Mouse (Mus musculus) B cell, adult 2 months (primary cell): ENCODE measurements around the gene Acer2.
A peak's percentile ranks its signal among the peaks of the same experiment; 100 is the strongest.
"Not testable (repeated sequence)": the region's sequence is repeated elsewhere in the genome, so short reads cannot be mapped to it uniquely, and the experiment has no call there.

Source experiments
- DNase-seq, 2 experiments: peaks; one replicate each; pipeline ENCODE4 v3.0.0; 2022

Acer2 gene

DNA sequence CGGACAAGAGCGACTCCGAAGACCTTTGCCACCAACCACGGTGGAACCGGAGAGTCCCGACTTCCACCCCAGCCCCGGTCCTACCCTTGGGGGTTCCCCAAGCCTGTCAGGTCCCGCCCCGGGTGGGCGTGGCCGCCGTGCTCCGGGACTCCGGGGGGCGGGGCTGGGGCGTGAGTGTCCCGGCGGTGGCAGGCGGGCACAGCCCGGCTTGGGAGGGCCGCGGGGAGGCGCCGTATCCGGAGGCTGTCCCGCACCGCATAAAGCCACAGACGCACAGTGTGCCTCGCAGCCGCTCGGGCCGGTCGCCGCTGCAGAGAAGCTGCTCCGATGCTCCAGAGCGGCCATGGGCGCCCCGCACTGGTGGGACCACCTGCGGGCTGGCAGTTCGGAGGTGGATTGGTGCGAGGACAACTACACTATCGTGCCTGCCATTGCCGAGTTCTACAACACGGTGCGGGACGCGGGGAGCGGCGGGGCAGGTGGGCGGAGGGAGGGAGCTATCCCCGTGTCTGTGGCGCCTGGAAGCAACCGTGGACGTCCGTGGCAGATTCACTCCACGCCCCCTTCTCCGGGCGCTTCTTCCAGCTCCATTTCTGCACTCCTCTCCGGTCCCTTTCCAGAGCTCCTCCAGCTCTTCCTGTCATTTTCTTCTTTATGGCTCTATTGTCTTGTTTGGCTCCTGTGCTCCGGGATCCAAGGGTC is at the start of gene Acer2:
TSS of gene Acer2 (plus strand) at position 251 of the 702 bp plus-strand sequence.
- peak; percentile 91 to 93 for DNase-seq

DNA sequence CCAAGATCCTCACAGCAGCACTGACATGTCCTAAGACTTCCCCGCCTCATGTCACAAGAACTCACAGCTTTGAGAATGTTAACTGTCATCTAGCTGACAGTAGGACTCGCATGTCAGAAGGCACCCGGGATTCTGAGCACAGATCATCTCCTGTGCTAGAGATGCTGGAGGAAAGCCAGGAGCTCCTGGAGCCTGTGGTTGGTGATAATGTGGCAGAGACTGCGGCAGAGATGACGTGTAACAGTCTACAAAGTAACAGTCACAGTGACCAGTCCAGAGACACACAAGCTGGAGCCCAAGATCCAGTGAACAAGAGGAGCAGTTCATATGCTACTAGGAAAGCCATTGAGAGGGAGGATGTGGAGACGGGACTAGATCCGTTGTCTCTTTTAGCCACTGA is 49.1 kb upstream of the Acer2 start:
- no peak for DNase-seq

DNA sequence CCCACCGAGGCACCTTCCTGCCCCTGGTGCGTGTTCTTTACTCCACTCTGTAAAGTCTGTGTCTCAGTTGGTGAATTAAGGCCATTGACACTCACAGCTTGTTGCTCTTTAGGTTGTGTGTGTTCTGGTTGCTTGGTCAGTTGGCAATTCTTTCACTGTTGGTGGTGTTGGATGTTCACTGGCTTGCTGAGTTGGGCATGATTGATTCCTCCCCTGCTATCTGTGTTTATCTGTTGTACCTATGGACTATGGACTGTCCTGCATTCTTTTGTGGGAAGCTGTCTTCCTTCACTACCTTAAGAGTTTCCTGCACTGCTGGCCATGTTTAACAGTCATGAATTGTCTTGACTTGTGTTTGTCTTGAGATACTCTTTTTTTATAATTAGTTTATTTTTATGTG is 42.3 kb upstream of the Acer2 start:
- DNase-seq: no peak

DNA sequence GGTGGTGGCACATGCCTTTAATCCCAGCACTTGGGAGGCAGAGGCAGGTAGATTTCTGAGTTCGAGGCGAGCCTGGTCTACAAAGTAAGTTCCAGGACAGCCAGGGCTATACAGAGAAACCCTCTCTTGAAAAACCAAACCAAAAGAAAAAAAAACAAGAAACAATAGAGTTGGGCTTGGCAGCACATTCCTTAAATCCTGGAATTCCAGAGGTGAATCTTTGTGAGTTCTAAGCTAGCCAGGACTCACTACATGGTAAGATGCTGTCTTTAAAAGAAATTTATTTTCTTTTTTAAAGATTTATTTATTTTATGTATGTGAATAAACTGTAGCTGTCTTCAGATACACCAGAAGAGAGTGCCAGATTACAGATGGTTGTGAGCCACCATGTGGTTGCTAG is 33.1 kb upstream of the Acer2 start:
- not testable (repeated sequence) for DNase-seq

DNA sequence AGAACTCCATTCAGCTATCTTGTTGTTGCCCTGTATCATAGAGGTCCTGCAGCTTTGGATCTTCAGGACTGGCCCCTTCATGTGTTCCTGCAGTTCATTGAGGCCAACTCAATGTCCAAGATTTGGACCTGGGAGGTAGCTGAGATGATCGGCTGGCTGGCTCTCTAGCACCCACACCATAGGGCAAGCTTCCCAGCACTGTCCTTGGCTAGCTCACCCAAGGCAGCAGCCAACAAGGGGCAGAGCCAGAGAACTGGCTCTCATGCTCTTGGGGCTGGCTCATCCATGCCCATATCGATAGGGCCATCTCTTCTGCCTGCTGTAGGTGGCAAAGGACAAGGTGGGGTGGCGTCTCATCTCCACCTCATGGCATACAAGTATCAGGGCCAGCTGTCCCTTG is 28.8 kb upstream of the Acer2 start:
- no peak for DNase-seq

DNA sequence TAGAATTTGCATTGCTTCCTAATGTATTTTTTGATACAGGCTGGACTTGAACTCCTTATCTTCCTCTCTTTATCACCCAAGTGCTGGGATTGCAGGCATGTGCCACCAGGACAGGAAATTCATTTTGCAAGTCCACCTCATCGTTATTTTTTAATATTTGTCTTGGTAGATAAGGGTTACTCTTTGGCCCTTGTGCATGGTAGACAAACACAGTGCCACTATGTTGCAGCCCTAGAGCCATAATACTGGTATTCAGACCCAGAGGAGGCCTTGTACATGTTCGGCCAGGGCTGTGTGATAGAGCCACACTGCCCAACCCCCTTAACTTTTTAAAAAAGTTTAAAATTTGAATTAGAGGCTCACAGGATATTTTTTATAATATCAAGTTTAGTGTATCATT is 26.9 kb upstream of the Acer2 start:
- no peak for DNase-seq

DNA sequence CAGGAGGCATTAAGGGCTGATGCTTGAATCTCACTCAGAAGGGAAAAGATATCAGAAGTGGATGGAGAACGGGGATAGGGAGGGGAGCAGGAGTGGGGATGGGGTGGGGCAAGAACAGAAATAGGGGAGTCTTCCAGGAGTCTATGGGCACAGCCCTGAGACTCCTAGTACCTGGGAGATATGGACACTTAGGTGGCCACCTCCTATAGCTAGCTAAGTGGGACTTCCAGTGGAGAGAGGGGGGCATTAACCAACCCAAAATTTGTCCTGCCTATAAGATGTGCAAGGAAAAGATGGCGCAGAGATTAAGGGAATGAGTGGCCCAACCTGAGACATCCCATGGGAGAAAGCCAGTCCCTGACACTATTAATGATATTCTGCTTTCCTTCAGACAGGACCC is 22.9 kb upstream of the Acer2 start:
- no peak for DNase-seq

DNA sequence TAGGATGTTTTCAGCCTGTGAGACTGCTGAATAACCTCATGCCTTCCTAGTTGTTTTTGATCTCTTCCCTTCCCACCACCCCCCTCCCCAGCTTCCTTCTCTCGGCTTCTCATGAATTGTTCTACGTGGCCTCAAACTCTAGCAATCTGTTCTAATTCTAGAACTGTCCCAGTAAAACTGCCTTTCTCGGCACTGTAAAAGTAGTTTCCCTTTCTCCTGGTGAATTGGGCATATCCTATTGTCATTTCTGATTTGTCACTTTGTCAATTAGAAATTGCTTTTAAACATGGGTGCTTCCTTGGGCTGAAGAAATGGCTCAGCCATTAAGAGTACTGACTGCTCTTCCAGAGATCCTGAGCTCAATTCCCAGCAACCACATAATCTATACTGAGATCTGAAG is 22.2 kb upstream of the Acer2 start:
- DNase-seq: no peak

DNA sequence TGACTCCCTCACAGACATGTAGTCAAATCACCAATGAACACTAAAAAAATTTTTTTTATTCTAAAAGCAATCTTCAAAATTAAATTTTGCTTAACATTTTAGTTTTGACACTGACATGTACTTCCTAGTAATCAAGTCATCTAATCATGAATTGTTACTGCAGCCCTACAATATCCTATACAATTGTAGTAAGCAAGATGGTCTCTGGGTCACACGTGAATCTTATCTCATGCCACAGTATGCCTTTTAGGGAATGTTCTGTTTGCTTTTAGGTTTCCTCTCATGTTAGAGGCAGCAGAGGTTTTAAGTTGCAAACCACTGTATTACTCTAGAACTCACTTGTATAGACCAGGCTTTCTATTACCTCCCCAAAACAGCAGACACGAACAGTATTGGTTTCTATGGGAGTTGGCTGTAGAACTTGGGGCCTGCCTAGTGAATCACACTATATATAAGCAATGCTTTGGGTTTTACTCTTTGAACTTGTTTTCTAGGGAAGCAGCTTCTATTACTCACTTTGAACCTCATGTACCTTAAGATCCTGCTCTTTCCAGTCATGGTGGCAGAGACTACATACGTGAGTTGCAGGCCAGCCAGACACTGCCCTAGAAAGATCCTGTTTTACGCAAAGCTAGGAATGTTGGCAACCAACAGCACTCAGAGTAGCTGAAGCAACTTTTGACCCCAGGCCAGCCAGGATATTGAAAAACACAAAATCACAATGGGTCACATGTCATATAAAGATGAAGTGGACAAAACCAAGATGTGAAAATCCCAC is 21.2 kb upstream of the Acer2 start:
- DNase-seq: no peak

DNA sequence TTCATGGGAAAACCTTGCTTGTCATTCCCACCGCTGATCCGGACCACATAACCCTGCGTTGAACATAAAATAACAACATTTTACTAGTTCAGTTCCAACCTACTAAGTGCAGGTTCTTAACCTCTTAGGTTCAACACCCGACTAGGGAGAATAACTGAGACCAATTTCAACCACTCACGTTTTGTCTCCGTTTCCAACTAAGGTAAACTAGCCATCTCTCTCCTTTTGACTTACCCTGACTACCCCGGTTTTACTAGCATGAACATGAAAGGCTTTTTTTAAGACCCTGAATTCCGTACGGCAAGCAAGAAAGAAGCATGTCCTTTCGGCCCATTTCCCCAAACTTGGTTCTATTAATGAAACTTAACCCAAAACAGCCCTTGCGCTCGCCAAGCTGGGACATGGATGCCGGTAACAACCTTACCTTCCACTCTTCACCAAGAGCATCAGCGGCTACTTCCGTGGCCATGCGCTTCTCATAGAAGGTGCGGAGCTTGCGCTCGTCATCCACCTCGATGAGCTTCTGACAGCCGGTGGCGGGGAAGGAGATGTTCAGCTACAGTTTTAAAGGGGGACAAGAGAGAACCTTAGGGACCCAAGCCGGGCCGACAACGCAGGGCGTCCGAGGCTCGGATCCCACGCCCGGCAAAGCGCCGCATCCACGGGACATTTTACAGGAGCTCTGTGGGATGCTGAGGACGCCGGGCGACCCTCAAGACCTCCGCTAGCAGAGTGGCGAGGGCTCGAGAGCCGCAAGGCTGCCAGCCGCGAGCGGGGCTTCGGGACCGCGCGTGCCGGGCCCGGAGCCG is 17.7 kb upstream of the Acer2 start:
- no peak for DNase-seq

DNA sequence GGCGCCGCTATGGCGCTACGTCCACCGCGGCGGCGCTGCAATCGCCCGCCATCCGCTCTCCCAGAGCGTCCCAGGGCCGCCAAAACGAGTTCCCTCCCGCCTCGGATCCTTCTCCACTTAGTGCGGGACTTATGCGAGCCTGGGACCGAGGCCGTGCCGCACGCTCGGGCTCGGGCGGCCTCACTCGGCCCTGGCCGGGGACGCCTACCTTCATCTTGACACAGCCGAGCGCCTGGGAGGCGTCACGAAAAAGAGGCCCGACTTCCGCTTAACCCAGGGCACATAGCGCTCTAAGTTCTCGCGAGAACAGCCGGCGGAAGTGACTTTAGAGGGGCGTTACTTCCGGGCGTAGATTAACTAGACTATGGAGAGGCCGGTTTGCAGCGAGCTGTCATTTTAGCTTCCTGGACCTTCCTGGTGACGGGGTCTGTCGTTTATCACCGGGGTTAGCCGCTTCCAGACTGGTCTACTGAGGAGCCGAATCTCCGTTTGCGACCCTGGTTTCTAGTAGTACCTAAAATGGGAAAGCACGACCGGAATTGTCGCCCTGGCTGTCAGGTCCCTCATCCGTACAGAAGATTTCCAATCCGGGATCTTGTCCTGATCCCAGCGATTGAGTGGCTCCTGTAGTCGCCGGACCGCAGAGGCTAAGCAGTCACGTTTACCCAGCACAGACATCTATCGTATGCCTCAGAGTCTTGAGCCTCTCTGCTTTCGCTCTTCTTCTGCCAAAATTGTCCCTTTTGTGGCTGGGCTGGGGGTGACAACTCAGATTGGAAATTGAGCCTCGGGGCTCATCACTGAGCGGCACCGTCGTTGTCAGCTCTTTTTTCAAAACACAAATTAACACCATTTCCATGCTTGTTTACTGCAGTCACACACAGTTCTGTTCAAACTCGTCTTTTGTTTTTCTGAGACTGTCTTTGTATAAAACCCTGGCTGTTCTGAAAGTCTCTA is 16.8 kb upstream of the Acer2 start, which contains the start of gene Rps6:
TSS of gene Rps6 (minus strand) at position 300 of the 957 bp plus-strand sequence.
- peak; percentile 95 to 96 for DNase-seq

DNA sequence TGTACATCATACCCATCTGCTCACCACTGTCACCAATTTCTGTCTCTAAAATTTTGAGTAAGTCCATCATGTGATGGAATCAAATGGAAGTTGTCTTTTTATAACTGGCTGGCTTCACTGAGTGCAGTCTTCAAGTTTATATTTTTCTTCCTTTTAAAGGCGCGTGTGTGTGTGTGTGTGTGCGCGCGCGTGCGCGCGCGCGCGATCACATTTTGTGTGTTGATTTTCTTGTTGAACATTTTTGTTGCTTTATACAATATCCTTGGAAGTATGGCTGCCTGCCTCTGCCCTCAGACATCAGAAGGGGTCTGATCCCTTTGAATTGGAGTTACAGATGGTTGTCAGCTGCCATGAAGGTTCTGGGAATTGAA is 16.1 kb upstream of the Acer2 start:
- peak in 1 of 2 experiments; percentile 19 for DNase-seq

DNA sequence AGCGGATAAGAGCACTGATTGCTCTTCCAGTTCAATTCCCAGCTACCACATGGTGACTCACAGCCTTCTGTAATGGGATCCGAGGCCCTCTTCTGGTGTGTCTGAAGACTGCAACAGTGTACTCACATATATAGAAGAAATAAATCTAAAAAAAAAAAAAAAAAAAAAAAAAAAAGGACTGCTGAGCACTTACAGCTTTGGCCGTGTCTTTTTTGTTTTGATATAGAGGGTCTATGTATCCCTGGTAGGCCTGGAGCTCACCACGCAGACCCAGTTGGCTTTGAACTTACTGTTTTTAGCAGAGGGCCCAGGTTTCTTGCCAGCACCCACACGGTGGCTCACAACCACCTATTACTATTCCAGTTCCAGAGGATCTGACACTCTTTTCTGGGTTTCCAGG is 10.1 kb upstream of the Acer2 start:
- no peak for DNase-seq

DNA sequence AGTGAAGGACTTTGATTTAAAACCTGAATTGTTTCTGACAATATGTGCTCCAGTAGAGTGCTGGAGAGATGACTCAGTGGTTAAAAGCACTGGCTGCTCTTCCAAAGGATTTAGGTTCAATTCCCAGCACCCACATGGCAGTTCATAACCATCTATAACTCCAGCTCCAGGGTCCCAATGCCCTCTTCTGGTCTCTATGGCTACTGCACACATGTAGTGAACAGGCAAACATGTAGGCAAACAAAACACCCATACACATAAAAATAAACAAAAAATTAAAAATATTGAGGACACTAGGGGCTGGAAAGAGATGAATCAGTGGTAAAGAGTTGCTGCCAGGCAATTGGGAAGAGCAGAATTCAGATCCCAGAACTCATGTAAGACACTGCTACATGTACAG is 2.2 kb upstream of the Acer2 start:
- no peak for DNase-seq

DNA sequence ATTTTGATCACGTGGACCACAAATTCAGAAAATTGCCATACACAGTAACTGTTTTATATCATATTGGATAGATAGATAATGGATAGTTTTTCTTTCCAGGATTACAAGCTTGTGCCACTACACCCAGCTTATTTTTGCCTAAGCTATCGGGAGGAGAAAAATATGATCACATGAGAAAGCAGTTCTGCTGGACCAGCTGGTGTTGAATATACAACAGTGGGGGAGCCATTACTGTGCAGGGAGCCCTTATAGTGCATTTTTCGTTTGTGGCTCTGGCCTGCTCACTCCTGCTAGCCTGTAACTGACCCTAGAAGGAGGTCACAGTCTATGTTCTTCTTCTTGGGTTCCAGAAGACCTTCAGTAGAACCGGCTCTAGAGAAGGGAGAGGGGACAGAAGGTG is 1.1 kb upstream of the Acer2 start:
- no peak for DNase-seq

DNA sequence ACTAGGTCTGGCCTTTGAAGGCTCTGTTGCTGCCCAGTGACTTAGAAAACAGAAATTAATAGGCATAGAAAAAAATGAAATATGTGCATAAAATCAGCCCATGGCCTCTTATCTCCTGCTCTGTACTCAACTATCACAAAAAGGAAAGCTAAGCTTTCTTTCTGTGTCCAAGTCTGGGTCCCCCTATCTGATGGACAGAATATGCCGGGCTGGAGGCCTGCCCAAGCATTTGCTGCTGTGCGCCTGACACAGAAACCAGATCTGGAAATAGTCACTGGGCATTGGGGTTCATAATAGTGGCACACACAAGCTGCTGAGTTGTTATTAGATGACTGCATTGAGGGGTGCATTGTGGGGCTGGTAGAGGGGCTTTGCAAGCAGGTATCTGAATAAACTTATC is 5.3 kb downstream of the Acer2 start:
- no peak for DNase-seq

DNA sequence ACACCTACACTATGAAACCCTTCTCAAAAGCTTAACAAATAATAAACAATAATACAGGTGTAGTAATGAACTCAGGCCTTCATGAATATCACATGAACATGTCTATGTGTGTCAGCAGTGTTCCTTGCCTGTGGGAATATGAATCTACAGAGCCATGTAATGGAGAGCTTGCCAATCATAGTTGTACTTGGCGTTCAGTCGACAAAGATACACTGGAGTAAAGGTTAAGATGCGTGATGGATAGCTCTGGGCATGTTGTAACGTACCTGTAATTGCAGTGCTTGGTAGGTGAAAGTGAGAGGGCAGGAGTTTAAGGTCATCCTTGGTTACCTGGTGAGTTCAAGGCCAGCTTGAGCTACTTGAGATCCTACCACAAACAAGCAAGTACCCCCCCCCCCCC is 7.0 kb downstream of the Acer2 start:
- no peak for DNase-seq

DNA sequence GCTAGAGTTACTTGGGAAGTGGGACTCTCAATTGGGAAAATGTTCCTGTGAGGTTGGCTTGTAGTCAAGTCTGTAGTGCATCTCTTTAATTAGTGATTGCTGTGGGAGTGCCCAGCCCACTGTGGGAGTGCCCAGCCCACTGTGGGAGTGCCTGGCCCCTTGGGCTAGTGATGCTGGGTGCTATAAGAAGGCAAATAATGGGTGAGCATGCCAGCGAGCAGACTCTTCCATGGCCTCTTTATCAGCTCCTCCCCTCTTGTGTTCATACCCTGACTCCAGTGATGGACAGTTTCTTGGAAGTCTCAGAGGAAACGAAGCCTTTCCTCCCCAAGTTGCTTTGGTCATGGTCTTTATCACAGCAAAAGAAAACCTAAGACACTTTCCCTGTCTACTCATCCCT is 8.2 kb downstream of the Acer2 start:
- DNase-seq: no peak

DNA sequence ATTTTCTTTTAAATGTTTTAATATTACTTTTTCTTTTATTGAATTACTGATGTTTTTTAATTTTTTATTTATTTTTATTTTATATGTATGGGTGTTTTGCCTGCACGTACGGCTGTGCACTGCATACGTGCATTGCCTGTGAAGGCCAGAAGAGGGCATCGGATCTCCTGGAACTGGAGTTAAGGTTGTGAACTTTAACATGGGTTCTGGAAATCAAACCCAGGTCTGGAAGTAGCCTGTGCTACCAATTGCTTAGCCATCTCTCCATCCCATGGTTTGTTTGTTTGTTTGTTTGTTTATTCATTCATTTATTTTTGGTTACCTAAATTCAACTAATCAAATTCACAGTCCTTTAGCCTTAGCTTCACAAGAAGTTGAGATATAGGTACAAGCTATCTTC is 10.7 kb downstream of the Acer2 start:
- DNase-seq: peak; percentile 51 to 61

DNA sequence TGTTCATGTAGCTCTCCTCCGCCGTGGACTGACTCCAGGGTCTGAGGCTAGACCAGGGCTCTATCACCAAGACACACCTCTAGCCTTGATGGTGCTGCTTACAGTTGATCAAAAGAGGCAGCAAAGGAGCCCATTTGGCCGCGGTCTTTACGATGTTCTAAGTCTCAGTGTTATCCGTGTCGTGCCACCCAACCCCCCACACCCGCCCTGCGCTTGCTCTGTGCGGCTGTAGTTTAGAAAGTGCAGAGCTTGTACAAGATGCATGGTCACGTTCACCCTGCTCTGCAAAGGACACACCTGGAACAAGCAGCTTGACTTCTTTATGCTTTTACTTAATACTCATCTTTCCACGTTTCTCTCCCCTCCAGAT is 11.6 kb downstream of the Acer2 start:
- peak in 1 of 2 experiments; percentile 21 for DNase-seq

DNA sequence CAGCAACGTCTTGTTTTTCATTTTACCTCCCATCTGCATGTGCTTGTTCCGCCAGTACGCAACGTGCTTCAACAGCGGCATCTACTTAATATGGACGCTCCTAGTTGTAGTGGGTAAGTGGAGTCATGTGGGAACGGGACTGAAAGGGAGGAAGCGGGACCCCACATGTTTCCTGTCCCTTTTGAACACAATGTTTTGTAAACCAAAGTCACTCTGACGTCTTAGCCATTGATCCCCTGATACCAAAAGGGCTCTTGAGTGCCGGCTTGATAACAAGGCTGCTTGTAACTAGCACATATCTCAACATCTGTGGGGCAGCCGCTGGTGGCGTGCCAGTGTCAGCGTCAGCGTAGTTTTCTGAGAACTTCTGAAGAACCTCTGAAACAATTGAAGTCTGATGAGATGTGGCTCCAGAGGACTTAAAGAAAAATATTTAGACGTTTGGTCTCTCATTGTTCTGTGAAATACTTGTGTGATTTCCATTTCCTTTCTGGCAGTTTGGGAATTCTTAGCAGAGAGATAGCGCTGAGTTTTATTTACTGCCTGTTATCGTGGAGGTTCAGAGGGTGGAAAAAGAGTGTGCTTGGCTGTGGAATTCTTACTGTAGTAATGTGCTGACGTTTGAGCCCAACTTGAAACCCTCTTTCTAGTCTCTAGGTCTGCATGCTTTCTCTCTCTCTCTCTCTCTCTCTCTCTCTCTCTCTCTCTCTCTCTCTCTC is 12.1 kb downstream of the Acer2 start:
- DNase-seq: peak; percentile 38 to 46

DNA sequence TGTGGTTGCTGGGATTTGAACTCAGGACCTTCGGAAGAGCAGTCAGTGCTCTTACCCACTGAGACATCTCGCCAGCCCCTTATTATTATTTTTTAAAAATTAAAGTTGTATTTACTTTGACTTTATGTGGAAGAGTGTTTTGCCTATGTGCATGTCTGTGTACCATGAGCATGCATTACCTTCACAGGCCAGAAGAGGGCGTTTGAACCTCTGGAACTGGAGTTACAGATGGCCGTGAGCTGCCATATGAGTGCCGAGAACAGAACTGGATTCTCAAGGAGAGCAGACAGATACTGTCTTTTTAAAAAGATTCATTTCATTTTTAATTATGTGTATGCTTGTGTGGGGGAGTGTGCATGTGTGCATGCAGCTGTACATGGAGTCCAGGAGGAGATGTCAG is 13.7 kb downstream of the Acer2 start:
- DNase-seq: peak; percentile 42 to 46
